Mouse (Mus musculus): ENCODE measurements around the gene Olfr968. TPM values are rescaled to one million over a fixed set of nuclear protein-coding genes. Genes with fewer than 3 reads are reported as not detected.

The Olfr968 gene
- polyA plus RNA-seq (2016; fragmentation: Nextera tagmentation; extraction: Ambion mirVana): not detected in 2 replicates

GRCm38 (mm10) chr9:39783153-39783552 is at the start of gene Olfr968:
TSS of gene Olfr968 (minus strand) at chr9:39783253.
- Histone ChIP-seq H3K36me3 (no peaks in the 10 kb centered on the region), H3K27me3 (no peaks in the 10 kb centered on the region), H3K9ac (no peak within 1 kb of the TSS), H3K27ac (no peak within 1 kb of the TSS), H3K4me1 (no peaks in the 10 kb centered on the region), H3K4me3 (no peak within 1 kb of the TSS), H3K4me2 (replicated peaks) (no peak within 1 kb of the TSS), H3K9me3 (no peaks in the 10 kb centered on the region)
- WGBS: 86% methylated on average over 1 of the region's 1 CpGs
- no peak for ATAC-seq (ENCODE audit: insufficient number of reproducible peaks, insufficient read depth, low FRiP score, low TSS enrichment)

GRCm38 (mm10) chr9:39808560-39808959 is 25.5 kb upstream of the Olfr968 start, which contains the start of gene Olfr970:
TSS of gene Olfr970 (plus strand) at chr9:39808860.
- H3K9me3 ChIP-seq: no peaks in the 10 kb centered on the region
- no peaks in the 10 kb centered on the region for H3K27me3 ChIP-seq
- ATAC-seq (ENCODE audit: insufficient number of reproducible peaks, insufficient read depth, low FRiP score, low TSS enrichment): no peak
- H3K9ac ChIP-seq: no peak within 1 kb of the TSS
- 69% methylated on average over 4 of the region's 4 CpGs for WGBS
- H3K36me3 ChIP-seq: no peaks in the 10 kb centered on the region
- H3K27ac ChIP-seq: no peak within 1 kb of the TSS
- no peak within 1 kb of the TSS for H3K4me2 ChIP-seq (replicated peaks)
- H3K4me1 ChIP-seq: no peaks in the 10 kb centered on the region
- no peak within 1 kb of the TSS for H3K4me3 ChIP-seq

DNA sequence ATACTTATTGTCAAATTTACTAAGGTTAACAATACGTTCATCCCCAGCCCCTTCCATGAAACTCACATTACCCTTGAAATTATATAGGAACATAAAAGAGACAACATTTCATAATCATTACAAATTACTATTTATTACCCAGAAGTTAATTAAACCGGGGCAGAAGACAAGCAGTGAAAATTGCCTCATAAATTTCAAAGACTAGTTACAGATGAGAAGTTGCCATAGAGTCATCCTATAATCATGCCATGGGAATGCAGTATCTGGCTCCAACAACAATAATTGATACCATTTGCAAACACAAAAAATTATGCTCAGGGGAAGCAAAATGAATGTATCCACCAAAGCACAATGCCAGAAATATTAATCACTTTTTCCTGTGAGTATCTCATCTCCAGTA is 7.5 kb upstream of the Olfr968 start, which contains the start of gene Olfr969:
Olfr969 (plus strand) TSS at position 388 of the 400 bp plus-strand sequence.
- Histone ChIP-seq H3K4me3 (no peak within 1 kb of the TSS), H3K9ac (no peak within 1 kb of the TSS), H3K27me3 (no peaks in the 10 kb centered on the region), H3K36me3 (no peaks in the 10 kb centered on the region), H3K27ac (no peak within 1 kb of the TSS), H3K4me2 (replicated peaks) (no peak within 1 kb of the TSS), H3K9me3 (no peaks in the 10 kb centered on the region), H3K4me1 (no peaks in the 10 kb centered on the region)
- 70% methylated on average over 2 of the region's 2 CpGs for WGBS
- ATAC-seq (ENCODE audit: insufficient number of reproducible peaks, insufficient read depth, low FRiP score, low TSS enrichment): no peak

GRCm38 (mm10) chr9:39746428-39746827 is 36.6 kb downstream of the Olfr968 start:
- H3K4me3 ChIP-seq: no peak overlapping the region
- WGBS: 89% methylated on average over 1 of the region's 1 CpGs
- H3K36me3 ChIP-seq: no peaks in the 10 kb centered on the region
- H3K27ac ChIP-seq: no peak overlapping the region
- H3K4me1 ChIP-seq: no peaks in the 10 kb centered on the region
- H3K27me3 ChIP-seq: no peaks in the 10 kb centered on the region
- H3K9ac ChIP-seq: no peak overlapping the region
- no peaks in the 10 kb centered on the region for H3K9me3 ChIP-seq
- no peak for ATAC-seq (ENCODE audit: insufficient number of reproducible peaks, insufficient read depth, low FRiP score, low TSS enrichment)
- H3K4me2 ChIP-seq (replicated peaks): no peak overlapping the region

GRCm38 (mm10) chr9:39745949-39746348 is 37.1 kb downstream of the Olfr968 start, which contains the start of gene Olfr967:
TSS of gene Olfr967 (plus strand) at chr9:39746249.
- Histone ChIP-seq H3K4me2 (replicated peaks) (no peak within 1 kb of the TSS), H3K36me3 (no peaks in the 10 kb centered on the region), H3K4me1 (no peaks in the 10 kb centered on the region), H3K27me3 (no peaks in the 10 kb centered on the region), H3K9ac (no peak within 1 kb of the TSS), H3K27ac (no peak within 1 kb of the TSS), H3K4me3 (no peak within 1 kb of the TSS), H3K9me3 (no peaks in the 10 kb centered on the region)
- ATAC-seq (ENCODE audit: insufficient number of reproducible peaks, insufficient read depth, low FRiP score, low TSS enrichment): no peak

DNA sequence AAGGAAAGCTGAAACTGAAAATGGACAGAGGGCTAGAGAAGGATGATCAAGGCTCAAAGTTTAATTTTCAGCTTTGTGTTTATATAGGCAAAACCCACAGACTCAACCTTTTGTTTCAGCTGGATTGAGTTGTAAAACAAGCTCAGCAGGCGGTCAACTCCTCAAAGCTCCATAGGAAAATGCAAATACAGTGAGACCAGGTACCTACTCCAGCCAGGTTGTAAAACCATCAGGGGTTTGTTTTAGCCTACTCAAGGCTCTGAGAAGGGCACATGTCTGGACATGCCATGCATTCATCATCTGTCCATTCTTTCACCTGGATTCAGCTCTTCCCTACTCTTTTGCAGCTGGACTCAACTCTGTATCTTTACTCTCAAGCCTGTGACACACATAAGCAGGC is 42.3 kb downstream of the Olfr968 start:
- Histone ChIP-seq H3K9me3 (no peaks in the 10 kb centered on the region), H3K36me3 (no peaks in the 10 kb centered on the region), H3K9ac (no peak overlapping the region), H3K27me3 (no peaks in the 10 kb centered on the region), H3K27ac (no peak overlapping the region), H3K4me1 (no peaks in the 10 kb centered on the region), H3K4me2 (replicated peaks) (no peak overlapping the region), H3K4me3 (no peak overlapping the region)
- 81% methylated on average over 1 of the region's 1 CpGs for WGBS
- no peak for ATAC-seq (ENCODE audit: insufficient number of reproducible peaks, insufficient read depth, low FRiP score, low TSS enrichment)

DNA sequence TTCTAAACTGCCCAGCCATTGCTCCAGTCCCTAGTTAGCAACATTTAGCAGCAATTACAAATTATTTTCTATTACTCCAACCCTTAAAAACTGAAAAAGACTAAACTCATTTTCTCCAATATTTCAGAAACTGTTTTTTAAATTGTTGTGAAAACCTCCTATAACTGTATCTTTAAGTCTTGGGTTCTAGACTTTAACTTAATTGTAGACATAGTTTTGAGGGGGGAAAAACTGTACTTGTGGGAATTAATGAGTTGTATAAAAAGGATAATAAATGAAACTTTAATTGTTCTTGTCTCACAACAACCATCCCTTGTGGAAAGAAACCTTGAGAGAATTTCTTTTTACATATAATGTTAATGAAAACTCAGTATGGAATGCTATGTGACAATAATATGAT is 52.4 kb downstream of the Olfr968 start, which contains the start of gene Olfr150:
Olfr150 (plus strand) TSS at position 301 of the 400 bp plus-strand sequence.
- no peak for ATAC-seq (ENCODE audit: insufficient number of reproducible peaks, insufficient read depth, low FRiP score, low TSS enrichment)
- H3K4me2 ChIP-seq (replicated peaks): no peak within 1 kb of the TSS
- H3K9ac ChIP-seq: no peak within 1 kb of the TSS
- no peaks in the 10 kb centered on the region for H3K9me3 ChIP-seq
- H3K27me3 ChIP-seq: no peaks in the 10 kb centered on the region
- H3K36me3 ChIP-seq: no peaks in the 10 kb centered on the region
- H3K4me1 ChIP-seq: no peaks in the 10 kb centered on the region
- H3K27ac ChIP-seq: no peak within 1 kb of the TSS
- H3K4me3 ChIP-seq: no peak within 1 kb of the TSS

Other genes starting within 250 kb of the Olfr968 start
- not detected in 2 replicates for gene Olfr958, start 229.2 kb downstream of the Olfr968 start, polyA plus RNA-seq (2016; fragmentation: Nextera tagmentation; extraction: Ambion mirVana)
- not detected in 2 replicates for gene Olfr959, start 207.7 kb downstream of the Olfr968 start, polyA plus RNA-seq (2016; fragmentation: Nextera tagmentation; extraction: Ambion mirVana)
- gene AW551984, start 178.8 kb downstream of the Olfr968 start, polyA plus RNA-seq (2016; fragmentation: Nextera tagmentation; extraction: Ambion mirVana): 48.5 and 52.8 TPM in 2 replicates
- gene Olfr148, start 172.6 kb downstream of the Olfr968 start, polyA plus RNA-seq (2016; fragmentation: Nextera tagmentation; extraction: Ambion mirVana): not detected in 2 replicates
- not detected in 2 replicates for gene Olfr960, start 161.9 kb downstream of the Olfr968 start, polyA plus RNA-seq (2016; fragmentation: Nextera tagmentation; extraction: Ambion mirVana)
- not detected in 2 replicates for gene Olfr961, start 138.2 kb downstream of the Olfr968 start, polyA plus RNA-seq (2016; fragmentation: Nextera tagmentation; extraction: Ambion mirVana)
- gene Olfr963, start 116.0 kb downstream of the Olfr968 start, polyA plus RNA-seq (2016; fragmentation: Nextera tagmentation; extraction: Ambion mirVana): not detected in 2 replicates
- gene Olfr149, start 76.1 kb downstream of the Olfr968 start, polyA plus RNA-seq (2016; fragmentation: Nextera tagmentation; extraction: Ambion mirVana): not detected in 2 replicates
- not detected in 2 replicates for gene Olfr965, start 71.9 kb downstream of the Olfr968 start, polyA plus RNA-seq (2016; fragmentation: Nextera tagmentation; extraction: Ambion mirVana)
- gene Olfr150, start 52.3 kb downstream of the Olfr968 start, polyA plus RNA-seq (2016; fragmentation: Nextera tagmentation; extraction: Ambion mirVana): not detected in 2 replicates
- not detected in 2 replicates for gene Olfr967, start 37.0 kb downstream of the Olfr968 start, polyA plus RNA-seq (2016; fragmentation: Nextera tagmentation; extraction: Ambion mirVana)
- not detected in 2 replicates for gene Olfr969, start 7.7 kb upstream of the Olfr968 start, polyA plus RNA-seq (2016; fragmentation: Nextera tagmentation; extraction: Ambion mirVana)
- gene Olfr970, start 25.6 kb upstream of the Olfr968 start, polyA plus RNA-seq (2016; fragmentation: Nextera tagmentation; extraction: Ambion mirVana): not detected in 2 replicates
- gene Olfr971, start 53.6 kb upstream of the Olfr968 start, polyA plus RNA-seq (2016; fragmentation: Nextera tagmentation; extraction: Ambion mirVana): not detected in 2 replicates
- 0.35 TPM in 1 of 2 replicates, not detected in the other for gene Olfr972, start 83.2 kb upstream of the Olfr968 start, polyA plus RNA-seq (2016; fragmentation: Nextera tagmentation; extraction: Ambion mirVana)
- not detected in 2 replicates for gene Olfr229, start 124.1 kb upstream of the Olfr968 start, polyA plus RNA-seq (2016; fragmentation: Nextera tagmentation; extraction: Ambion mirVana)
- gene Olfr974, start 154.2 kb upstream of the Olfr968 start, polyA plus RNA-seq (2016; fragmentation: Nextera tagmentation; extraction: Ambion mirVana): not detected in 2 replicates
- gene Olfr975, start 168.8 kb upstream of the Olfr968 start, polyA plus RNA-seq (2016; fragmentation: Nextera tagmentation; extraction: Ambion mirVana): not detected in 2 replicates
- gene Olfr976, start 177.9 kb upstream of the Olfr968 start, polyA plus RNA-seq (2016; fragmentation: Nextera tagmentation; extraction: Ambion mirVana): not detected in 2 replicates
- gene Olfr978, start 208.9 kb upstream of the Olfr968 start, polyA plus RNA-seq (2016; fragmentation: Nextera tagmentation; extraction: Ambion mirVana): not detected in 2 replicates
- gene Olfr979, start 220.2 kb upstream of the Olfr968 start, polyA plus RNA-seq (2016; fragmentation: Nextera tagmentation; extraction: Ambion mirVana): not detected in 2 replicates
- not detected in 2 replicates for gene Olfr980, start 226.3 kb upstream of the Olfr968 start, polyA plus RNA-seq (2016; fragmentation: Nextera tagmentation; extraction: Ambion mirVana)
- not detected in 2 replicates for gene Olfr981, start 238.2 kb upstream of the Olfr968 start, polyA plus RNA-seq (2016; fragmentation: Nextera tagmentation; extraction: Ambion mirVana)